Mouse (Mus musculus) adipocyte (in vitro differentiated cells): ENCODE measurements at regions not wholly inside any gene's neighbourhood (a gene's known extent, or its start where the extent isn't known, plus 50 kb on each side); places are given as distances from the start of the nearest gene placed in this dataset.
A peak's percentile ranks its signal among the peaks of the same experiment; 100 is the strongest.

Source experiments
- DNase-seq: peaks from one replicate; pipeline ENCODE4 v3.0.0-alpha.2; 2016; ENCODE audit warnings: low spot score

DNA sequence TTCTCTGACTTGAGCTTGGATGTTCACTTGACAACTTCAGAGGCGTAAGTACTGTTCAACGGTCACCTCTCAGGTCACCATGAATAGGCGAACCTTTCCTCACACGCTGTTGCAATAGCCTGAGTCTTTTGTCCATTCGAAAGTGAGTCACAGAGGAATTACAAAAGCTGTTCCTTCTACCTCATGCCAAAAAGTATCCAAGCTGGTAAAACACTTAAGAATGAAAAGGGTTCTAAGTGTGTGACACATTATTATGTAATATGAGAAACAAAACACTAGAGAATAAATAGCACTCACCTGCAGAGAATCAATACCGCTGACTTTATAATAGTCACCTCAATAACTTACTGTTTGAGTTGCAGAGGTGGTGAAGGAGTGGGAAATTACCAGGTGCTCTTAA, 86.0 kb upstream of the Pbx1 start:
- no peak for DNase-seq

DNA sequence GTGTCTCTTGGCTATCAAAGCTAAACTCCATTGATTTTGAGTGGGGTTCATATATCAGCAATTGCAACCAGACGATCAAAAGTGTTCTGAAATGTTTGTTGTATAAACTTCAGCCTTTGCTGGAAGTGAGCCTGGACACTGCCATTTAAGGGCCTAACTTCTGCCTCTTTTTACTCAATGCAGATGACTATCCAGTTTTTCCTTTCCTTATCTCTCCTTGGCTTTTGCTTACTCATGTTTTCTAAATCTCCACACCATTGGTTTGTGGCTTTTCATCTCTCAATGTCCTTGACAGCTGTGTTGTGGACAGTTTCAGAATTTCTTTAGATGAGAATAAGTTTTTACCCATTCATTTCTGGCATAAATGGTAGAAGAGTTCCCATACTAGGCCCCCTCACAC, 74.3 kb upstream of the Pbx1 start:
- peak; percentile 73 for DNase-seq

DNA sequence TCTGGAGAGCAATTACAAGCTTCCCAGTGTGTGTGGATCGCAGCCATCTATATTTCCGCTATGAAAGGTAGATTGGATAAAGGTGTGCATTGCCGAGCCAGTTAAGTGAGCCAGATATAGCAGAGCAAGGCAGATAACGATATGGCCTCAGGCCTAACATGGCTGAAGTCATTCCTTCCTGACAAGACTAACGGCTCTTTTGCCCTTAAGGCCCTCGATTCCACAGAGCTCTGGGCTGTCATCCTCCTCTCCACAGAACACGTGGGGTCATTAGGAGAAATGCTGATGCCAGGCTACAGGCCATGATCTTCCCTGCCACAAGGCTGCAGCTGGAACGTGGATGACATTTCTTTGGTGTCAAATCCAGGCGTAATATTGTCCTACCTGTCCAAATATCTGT, 72.7 kb upstream of the Pbx1 start:
- no peak for DNase-seq

DNA sequence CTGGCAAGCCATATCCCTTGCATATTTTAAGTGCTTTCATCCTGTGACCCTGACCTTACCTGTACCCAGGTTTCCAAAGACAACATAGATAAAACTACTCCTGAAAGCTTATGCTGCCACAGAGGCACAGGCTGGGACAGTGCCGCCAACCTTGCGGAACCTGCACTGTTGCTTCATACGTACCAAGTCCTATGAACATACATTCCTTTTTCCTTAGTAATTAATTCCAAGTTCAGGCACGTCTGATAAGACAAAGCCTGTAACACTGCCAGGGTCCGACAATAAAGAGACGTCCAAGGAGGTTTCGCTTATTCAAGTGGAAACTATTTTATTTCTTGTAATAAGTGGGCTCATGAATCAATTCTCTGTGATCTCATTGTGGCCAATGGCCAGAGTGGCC, 70.2 kb upstream of the Pbx1 start:
- peak; percentile 5 for DNase-seq

DNA sequence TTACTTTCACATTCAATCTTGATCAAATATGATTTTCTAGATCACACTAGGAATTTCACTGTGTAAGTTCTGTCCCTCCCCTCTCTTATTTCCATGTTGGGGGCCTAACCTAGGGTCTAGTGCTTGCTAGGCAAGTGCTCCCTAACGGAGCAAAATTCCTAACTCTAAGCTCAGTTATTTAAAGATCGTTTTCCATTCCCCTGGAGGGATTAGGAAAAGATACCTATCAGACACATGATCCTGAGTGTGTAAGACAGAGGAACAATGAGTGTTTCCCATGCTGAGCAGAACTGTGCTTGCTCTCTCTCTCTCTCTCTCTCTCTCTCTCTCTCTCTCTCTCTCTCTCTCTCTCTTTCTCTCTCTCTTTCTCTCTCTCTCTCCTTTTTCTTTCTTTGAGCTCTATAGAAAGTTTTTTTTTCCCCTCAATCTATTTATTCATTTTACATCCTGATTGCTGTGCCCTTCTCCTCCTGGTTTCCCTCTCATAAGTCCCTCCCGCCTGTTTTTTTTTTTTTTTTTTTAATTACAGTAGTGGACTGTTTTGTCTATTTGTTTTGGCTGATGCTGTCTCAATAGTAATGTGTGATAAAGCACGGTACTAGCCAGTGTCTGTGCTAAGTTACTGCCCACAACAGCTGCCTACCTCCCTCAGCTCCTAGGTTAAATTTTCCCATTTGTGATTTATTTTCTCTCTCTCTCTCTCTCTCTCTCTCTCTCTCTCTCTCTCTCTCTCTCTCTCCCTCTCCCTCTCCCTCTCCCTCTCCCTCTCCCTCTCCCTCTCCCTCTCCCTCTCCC, 69.5 kb upstream of the Pbx1 start:
- DNase-seq: no peak

DNA sequence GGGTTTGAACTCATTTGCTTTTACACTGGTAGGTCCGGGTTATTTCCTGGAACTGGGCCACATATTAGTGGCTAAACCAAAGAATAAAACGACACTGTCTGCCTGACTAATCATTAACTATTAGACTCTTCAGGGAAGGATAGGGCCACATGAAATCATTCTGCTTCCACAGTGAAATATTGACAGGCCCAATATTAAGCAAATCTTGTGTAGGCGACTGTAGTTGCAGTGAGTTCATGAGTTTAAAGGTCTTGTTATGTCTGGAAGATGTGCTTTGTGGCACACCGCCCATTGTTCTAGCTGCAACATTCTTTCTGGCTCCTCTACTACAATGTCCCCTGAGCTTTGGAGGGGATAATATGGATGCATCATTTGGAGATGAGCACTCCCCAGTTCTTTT, 65.7 kb upstream of the Pbx1 start:
- DNase-seq: peak; percentile 28

DNA sequence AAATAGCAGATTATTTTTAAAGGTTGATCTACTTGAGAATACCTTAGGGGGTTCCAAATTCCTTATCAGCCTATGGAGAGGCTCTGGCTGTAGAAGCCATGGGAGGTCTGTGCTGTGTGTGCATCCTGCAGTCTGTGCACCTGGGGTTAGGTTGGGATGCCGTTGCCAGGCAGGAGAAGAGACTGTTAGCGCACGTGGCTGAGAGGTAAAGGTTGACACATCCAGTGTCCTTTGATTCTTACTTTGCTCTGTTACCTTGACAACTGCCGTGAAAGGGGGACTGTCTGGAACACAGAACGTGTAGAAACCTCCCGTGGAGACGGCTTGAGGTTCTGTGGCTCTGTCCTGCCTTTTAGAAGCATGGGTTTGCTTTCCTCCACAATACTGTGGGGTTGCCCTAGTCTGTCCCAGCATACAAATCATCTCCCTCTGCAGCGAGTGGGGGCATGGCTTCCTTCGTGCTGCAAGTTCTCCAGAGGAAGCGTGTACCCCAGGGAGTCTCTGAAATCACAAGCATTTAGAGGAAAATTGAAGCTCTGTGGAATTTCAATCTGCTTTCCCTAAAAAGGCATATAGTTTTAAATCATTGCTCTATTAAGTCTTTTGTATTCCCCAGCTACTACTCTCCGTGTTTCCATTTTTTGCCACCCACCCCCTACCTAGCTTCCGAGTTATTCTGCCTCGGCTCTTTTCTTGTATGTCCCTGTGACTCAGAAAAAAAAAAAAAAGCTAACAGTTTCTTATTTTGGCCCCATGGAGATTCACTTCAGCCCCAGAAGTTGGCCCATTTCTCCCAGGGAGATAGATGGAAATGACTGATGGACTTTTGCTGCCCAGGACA, 63.8 kb upstream of the Pbx1 start:
- DNase-seq: no peak

DNA sequence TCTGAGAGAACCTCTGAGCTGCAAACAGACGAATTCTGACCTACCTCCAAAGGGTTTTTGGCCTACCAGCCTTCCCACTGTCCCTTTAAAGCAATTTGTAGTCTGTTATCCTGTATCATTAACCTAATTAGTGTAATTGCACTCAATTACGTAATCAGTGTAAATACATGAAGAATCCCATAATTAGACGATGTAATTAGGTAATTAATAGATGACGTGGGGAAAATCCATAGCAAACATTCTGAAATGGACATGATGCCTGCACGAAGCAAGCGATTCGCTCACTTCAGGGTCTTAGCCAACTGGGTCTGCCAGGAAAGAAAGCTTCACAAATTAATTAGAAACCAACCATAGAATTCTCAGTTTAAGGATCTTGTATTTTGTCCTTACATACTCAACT, 55.4 kb upstream of the Pbx1 start:
- no peak for DNase-seq

DNA sequence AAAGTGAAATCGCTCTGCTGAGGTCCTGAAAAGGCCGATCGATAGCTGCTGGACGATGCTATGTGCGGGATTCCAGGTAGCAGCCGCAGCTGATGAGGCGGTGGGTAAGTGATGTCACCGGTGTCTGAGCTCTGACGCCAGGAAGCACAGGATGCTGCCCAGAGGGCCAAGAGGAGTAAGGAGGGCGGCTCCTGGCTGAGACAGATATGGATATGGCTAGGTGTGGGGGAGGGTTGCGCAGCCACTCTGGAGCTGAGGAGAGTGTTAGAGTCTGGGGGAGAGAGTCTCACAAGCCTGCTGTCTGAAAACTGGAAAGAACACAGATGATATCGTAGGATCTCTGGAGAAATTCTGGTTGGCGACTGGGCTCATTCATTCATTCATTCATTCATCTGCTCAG, 51.6 kb upstream of the Pbx1 start:
- no peak for DNase-seq
